Mouse (Mus musculus) cerebellum, postnatal 10 days (tissue): ENCODE measurements around the gene Itgb5.

Source experiments
- DNase-seq, 2 experiments: peaks; one replicate each; pipeline ENCODE4 v3.0.0; 2021; ENCODE audit warnings: mixed read lengths in 2 of 2

Itgb5 gene

GRCm38 (mm10) chr16:33829301-33829831, at the start of gene Itgb5:
Gene Itgb5, plus strand, starts transcription at chr16:33829665.
- peak; percentile 55 to 65 for DNase-seq

GRCm38 (mm10) chr16:33781789-33782728, 47.4 kb upstream of the Itgb5 start:
- no peak for DNase-seq

DNA sequence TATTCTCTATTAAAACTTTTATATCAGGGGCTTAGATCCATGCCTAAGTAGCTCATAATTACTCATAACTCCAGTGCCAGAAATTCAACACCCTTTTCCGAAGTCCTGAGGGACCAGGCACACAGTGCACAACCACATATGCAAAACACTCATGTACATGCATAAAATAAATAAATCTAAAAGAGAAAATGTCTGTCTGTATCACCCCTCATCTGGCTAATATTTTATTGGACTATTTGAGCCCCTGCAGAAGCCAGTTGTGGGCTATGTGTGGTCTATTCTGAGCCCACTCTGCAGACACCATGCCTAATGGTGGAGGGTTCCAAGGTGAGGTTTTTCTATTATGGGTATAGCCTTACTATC, 46.8 kb upstream of the Itgb5 start:
- no peak for DNase-seq

DNA sequence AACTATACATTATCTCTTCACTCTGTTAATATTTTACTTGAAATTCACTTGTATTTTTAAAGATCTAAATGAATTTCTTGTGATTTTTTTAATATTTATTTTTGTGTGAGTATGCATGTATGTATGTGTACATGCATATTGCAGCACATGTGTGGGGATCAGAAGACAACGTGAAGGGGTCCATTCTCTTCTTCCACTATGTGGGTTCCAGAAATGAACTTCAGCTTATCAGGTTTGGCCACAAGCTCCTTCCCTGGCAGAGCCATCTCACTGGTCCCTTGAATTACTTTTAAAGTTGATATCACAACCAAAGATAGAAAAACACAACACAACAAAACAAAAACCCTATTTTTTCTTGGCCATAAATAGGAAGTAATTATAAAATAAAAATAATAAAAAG, 44.9 kb upstream of the Itgb5 start:
- no peak for DNase-seq

GRCm38 (mm10) chr16:33785092-33785704, 44.3 kb upstream of the Itgb5 start:
- no peak for DNase-seq

- no peak for DNase-seq
Observed at GRCm38 (mm10) chr16:33786657-33787390, 42.6 kb upstream of the Itgb5 start.

DNA sequence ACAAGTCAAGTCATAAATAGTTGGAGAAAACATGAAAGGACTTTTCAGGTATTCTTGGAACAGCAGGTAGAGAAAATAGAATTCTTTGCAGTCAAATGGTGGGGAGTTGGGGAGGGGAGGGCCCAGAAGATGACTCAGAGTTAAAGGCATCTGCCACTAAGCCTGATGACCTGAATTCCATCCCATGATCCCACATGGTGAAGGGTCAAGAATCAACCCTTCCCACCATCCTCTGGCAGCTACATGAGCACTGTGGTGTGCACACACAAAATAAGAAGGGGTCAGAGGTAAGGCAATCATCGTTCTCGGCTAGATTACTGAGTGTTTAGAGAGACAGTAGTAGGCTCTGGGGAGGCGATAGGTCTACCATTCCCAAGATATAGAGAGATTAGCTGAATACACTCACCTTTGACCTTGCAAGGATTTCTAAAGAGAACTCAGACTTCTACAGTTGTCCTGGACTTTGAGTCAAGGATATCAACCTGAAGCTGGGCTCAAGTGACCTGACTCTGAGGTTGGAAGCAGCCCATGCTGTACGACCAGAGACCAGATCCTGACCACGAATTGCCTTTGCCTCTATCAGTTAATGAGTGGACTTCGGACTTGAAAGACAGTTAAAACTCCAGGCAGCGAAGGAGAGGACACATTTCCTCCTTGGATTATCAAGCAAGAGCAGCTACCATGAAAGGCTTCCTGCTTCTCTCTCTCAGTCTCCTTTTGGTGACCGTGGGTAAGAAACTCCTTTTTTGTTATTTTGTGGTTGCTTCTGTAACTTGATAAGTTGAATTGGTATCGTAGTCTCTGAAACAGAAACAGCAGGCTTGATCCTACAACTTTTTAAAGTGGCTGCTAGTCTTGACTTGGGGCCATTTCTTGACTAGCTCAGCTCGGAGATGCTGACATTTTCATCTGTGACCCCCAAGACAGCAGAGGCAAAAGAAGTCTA, 35.3 kb upstream of the Itgb5 start, which contains the start of gene Muc13:
TSS of gene Muc13 (plus strand) at position 192 of the 946 bp plus-strand sequence.
- no peak for DNase-seq

GRCm38 (mm10) chr16:33795106-33795505, 34.4 kb upstream of the Itgb5 start:
- DNase-seq: no peak

- no peak for DNase-seq
Observed at GRCm38 (mm10) chr16:33795887-33796286, 33.6 kb upstream of the Itgb5 start.

DNA sequence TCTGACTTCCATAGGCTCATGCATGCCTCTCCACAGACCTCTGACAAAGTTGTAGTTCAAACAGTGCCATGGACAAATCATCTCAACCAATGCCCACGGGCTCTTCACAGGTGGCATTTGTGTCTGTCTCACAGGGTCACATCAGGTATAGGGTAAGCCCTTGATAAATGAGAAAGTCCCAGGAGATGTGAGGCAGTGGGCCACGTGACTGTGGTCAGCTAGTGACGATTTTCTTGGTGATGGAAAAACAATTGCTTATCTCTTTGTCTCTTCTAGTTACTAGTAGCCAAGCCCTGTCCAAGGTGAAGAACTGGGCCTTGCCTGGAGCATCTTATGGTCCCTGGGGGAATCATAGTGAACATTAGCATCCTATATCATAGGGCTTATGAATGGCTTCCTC, 32.7 kb upstream of the Itgb5 start:
- DNase-seq: no peak

DNA sequence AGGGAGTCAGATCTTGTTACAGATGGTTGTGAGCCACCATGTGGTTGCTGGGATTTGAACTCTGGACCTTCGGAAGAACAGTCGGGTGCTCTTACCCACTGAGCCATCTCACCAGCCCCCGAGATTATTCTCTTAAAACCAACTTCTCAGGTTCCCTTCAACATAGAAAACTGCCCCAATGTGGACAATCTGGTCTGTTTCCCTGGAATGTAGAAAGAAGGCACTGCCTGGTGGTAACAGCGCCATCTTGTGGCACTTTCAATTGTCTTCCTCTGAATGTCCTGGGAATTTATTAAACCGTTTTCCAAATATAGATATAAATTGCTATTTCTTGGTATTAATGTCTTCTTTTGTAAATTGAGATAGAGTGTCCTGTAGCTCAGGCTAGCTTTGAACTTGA, 31.6 kb upstream of the Itgb5 start:
- DNase-seq: peak; percentile 80 to 88

- no peak for DNase-seq
Observed at GRCm38 (mm10) chr16:33810002-33810401, 19.5 kb upstream of the Itgb5 start.

GRCm38 (mm10) chr16:33818413-33819165, 10.9 kb upstream of the Itgb5 start:
- no peak for DNase-seq

DNA sequence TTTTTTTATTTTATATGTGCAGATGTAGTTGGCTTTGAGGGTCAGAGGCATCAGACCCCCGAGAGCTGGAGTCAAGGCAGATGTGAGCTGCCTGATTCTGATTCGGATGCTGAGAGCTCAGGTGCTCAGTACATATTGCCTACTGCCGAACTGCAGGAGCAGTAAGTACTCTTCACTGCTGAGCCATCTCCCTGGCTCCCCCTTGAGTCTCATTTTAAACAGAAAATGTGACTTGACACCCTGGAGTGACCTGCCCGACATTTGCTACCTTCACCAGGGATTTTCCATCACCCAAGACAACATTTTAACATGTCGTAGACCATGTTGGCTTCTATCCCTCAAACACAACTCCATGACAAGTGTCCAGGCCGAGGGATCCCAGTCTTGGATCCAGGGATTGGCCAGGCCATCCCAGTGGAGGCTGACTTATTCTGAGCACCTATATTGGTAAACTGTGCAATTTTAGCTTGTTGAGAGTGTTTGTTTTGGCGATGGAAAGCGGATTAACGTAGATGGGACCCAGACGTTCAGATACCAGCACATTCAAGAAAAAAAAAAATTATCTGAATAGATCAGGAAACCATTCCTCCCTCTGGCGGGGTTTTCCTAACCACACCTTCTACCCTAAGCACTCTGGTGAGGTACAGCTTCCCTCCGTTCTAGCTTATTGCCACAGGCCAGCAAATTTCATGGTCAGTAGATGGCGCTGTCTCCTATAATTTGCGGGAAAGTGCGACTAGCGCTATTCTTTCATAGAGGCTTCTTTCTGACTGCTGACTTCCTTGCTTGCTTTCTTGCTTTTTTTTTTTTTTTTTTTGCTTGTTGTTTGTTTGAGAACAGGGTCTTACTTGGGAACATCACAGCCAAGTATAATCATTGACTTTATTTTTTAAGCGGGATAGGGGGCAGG, 8.9 kb upstream of the Itgb5 start:
- DNase-seq: peak; percentile 95 to 98

DNA sequence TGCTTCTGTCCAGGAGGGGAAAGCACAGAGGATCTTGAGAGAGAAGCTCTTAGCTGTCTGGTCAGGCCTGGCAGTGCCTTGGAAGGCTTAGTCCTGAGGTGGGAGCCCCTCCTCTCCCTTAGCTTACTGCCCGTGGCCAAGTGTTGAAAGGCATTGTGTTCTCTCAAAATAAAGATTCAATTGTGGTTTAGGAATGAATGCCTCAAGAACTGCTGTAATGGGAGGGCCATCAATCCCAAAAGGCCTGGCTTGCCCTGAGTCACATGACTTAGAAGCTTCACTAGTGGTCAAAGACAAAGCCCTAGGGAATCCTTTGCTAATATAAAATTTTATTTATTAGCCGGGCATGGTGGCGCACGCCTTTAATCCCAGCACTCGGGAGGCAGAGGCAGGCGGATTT, 4.9 kb upstream of the Itgb5 start:
- no peak for DNase-seq

- DNase-seq: no peak
Observed at GRCm38 (mm10) chr16:33828496-33828895, 969 bp upstream of the Itgb5 start.

DNA sequence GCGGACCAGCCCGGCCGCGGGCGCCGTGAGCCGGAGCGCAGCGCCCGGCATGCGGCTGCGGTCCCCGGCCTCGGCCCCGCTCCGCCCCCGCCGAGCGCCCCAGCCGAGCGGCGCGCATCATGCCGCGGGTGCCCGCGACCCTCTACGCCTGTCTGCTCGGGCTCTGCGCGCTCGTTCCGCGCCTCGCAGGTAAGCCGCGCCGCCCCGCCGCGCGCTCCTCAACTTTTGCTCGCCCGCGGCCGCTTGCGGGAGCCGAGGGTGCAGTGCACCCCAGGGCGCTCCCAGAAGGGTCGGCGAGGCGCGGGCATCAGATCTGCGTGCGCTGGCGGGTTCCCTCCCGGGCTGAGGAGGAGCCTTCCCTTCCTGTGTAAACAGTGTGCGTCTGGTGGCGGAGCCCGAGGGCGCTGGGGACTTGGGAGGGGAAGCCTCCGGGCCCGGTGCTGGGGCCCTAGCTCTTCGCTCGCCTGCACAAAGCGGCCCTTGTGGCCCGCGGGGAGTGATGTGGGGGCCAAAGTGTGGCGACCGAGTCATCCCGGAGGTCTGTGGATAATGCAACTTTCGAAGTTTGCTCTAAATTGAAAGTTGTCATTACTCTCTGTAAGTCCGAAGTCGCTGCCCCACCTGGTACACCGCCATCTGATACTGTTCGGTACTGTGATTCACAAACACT, 512 bp downstream of the Itgb5 start:
- DNase-seq: peak; percentile 46 to 49

DNA sequence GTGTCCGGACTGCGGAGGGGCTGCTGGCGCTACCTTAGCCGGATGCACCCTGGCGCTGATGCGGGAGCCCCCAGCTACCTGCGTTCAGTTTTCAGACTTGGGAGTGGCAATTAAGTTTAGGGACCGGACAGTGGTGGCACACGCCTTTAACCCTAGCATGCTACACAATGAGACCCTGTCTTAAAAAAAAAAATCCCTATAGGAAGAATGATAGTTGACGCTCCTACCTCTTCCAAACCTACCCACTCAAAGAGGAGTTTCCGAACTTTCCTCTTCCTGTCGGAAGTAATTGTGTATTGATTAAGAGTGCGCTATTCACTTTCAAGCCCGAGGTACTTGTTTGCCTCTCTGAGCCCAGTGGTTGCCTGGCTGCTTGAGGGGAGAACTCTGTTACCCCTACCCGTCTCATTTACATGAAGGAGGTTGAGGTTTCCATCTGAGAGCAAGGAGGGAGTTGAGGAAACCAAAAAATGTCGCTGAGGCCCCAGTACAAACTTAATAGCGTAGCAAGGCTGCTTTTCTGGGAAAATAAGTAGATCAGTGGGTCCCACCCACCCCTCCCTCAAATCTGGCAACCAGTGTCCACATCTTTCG, 1.1 kb downstream of the Itgb5 start:
- no peak for DNase-seq

DNA sequence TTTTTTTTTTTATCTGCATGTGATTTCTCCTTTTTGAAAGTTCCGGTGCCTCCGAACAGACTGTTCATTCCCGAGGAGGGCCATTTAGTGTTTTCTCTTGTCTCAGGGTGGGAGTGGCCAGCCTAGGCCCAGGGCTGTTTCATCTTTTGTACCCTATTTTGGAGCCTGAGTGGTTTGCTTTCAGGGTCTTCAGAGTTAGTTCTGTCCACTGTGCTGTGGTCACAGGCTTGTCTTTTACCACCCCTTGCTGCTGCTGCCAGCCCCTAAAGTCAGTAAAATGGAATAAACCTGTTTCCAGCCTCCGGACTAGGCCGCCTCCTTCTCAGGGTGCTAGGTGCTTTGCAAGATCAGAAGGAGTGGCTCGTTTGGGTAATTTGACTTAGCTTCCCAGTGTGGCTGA, 2.6 kb downstream of the Itgb5 start:
- DNase-seq: no peak
